Mouse (Mus musculus) cerebellum, adult 2 months (tissue): Measurements from ENCODE around the gene Hs6st1.

ENCODE experiments used
- CTCF ChIP-seq: fragments of 200-500 bp; IDR thresholded peaks from 2 replicates; pipeline ENCODE4 v1.5.1; 2011; ENCODE audit warnings: low read depth, mild to moderate bottlenecking, control low read depth, low read length, moderate library complexity, borderline replicate concordance; ENCODE audit not compliant: insufficient read depth
- POLR2A ChIP-seq: fragments of 200-500 bp; IDR thresholded peaks from 2 replicates; pipeline ENCODE4 v1.6.1; 2011; ENCODE audit warnings: low read length, control low read depth, borderline replicate concordance; ENCODE audit not compliant: insufficient read depth

DNA sequence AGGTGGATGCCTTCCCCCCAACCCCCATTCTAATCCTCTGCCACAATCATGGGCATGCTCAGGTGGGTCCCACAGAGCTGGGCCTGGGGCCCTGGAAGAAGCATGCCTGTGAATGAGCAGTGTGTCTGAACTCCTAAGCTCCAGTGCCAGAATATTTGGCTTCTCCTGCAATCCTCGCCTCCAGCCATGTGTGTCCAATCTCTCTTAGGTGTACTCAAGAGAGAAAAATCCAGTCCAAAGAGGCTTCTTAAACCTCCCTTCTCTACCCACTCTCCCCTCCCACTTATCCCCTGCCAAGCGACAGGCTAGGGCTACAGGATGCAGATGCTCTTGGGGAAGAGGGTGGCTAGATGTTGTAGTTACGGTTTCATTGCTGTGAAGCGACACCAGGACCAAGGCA is 49.6 kb upstream of the Hs6st1 start:
- no peak for TF ChIP-seq POLR2A
- TF ChIP-seq CTCF: no peak
